Mouse (Mus musculus): ENCODE results near the gene Znhit6.

The Znhit6 gene

DNA sequence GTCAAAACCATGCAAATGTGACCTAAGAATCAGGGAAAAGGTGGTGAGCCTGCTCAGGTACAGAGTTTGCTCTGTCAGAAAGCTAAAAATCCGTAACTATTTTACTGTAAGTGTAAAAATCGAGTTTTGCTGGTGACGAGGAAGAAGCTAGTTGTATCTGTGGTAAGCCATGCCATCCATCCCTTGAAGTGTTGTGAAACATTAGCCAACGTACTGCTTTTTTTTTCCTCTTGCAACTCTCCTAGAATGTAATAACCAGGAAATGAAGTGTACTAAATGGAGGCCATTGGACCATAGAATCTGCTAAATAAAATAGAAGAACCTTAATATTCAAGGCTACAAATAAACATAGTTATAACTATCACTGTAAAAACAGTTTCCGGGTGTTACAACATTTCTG lies 32.3 kb downstream of the Znhit6 start:
- DNase-seq = no peak

GRCm38 (mm10) chr3:145612662-145613061 lies 36.7 kb downstream of the Znhit6 start:
- no peak for DNase-seq

DNA sequence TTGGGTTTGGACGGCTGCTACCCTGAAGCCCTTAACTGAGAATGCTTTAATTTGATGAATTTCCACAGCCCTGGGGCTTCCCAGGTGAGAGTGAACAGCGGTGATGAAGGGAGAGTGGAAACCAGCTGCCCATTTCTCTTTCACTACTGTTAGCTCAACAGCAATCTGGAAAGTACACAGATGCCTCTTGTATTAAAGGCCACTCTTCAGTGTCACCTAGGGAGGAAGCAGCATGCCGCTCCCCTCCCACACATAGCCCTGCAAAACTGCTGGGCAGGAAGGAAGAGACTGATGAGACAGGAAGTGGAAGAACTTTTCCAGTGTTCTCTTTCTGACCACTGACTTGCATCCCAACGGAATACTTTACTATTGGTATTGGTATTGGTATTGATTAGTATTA lies 37.2 kb downstream of the Znhit6 start:
- no peak for DNase-seq

GRCm38 (mm10) chr3:145614362-145615115 lies 38.5 kb downstream of the Znhit6 start:
- no peak for DNase-seq

GRCm38 (mm10) chr3:145618299-145618698 lies 42.3 kb downstream of the Znhit6 start:
- DNase-seq = no peak

DNA sequence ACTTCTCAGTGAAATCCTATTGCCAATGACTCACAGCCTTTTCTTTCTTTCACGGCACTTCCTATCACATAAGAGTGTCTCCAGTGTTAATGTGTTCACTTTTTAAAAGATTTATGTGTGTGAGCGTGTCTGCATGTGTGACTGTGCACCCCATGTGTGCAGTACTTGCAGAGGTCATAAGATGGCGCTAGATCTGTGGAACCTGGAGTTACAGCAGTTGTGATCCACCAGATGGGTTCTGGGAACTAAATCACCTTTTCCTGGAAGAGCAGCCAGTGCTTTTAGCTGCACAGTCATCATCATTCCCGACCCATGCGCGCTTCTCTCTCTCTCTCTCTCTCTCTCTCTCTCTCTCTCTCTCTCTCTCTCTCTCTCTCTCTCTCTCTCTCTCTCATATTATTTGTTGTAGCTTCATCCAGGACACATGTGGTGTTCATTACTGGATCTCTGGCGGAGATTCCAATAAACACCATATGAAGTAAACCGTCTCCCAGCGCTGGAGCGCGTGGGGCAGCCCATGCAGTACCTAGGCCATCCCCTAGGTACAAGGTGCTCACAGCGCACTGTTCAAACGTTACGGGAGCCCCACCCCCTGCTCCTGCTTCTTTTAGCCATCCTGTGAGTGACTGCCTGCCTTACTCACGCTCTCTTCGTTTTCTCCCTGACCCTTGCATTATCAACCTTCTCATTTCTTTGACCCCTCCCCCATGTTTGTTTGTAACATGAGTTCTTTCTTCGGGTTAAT lies 43.8 kb downstream of the Znhit6 start:
- DNase-seq = no peak

GRCm38 (mm10) chr3:145621209-145621608 lies 45.2 kb downstream of the Znhit6 start:
- DNase-seq = no peak

DNA sequence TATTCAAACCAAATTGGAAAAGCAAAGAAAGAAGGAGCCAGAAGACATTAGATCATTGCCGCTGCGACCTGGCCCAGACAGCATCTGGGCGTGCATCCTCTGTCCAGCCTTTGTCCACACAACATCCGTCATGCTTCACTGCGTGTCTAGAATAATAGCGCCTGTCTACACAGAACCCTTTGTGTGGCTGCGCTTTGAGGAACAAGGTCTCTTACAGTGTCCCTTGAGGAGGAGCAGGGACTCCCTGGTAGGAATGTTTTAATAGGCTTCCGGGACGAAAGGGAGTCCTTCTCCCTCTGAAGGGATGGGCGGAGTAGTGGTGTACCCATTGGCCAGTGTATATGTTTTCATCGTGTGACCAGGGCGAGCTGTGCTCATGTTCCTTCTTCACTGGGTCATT lies 47.0 kb downstream of the Znhit6 start:
- DNase-seq = no peak

DNA sequence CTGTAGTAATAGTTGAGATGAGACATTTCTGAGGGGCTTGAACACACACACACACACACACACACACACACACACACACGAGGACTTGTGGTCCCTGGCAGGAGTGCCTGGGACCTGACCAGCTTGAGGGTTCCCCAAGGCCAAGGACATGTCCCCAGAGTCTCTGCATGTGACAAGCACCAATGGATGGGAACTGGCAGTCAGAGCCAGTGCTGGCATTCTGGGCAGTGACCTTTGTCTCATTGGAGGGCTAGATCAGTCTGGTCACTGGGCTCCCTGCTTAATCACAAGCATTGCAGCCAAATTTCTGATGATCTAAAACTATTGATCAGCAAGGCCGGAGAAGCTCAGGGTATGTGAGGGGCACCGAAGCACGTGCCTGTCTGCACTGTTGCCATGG lies 48.8 kb downstream of the Znhit6 start:
- no peak for DNase-seq

DNA sequence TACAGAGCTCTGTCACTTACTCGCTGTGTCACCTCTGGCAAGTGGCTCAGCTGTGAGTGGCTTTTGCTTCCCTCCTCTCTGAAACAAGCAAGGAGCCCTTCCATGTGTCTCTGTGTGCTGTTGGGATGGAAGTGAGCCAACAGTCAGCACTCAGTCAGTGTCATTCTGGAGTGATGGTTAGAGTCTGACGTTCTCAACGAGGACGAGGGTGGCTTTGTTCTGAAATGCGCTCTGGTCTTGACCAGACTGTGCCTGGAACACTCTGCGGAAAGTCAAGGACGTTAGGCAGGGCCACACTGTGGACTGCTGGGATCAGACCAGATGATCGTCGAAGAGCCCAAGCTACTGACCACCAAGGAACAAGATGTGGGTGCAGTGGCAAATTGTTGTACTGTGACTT lies 49.5 kb downstream of the Znhit6 start:
- no peak for DNase-seq

DNA sequence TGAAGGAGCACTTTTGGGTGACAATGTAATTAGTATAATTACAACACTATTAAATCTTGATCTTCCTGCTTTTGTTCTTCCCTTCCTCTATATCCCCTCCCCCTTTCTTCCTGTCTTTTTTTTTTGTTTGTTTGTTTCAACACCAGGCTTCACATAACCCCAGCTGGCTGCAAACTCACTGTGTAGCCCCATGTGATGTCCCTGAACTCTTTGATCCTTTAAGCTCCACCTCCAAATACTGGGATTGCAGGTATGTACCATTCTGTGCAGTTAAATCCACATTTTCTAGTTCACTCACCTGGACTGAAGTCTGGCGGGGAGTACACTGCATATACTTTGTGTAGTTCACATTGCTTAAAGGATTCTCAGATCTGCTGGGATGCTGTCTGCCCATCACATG lies 50.1 kb downstream of the Znhit6 start:
- no peak for DNase-seq

DNA sequence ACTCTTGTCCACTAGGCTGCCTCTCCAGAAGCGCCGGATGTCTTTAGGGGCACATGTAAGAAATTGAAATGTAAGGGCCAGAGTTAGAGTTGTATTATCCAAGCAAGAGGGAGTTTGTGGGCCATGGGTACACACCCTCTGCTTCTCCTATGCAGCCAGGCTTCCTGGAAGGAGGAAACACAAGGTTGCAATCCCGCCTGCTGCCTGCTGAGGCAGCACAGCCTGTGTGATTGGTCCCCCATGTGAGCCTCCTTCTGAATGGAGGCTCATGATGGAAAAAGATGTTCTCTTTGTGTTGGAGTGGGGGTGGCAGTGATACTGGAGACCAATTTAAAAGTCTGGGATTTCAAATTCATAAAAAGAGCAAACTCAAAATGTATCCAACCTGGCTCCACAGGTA lies 51.8 kb downstream of the Znhit6 start:
- DNase-seq = no peak

GRCm38 (mm10) chr3:145628643-145629042 lies 52.6 kb downstream of the Znhit6 start:
- DNase-seq = no peak

DNA sequence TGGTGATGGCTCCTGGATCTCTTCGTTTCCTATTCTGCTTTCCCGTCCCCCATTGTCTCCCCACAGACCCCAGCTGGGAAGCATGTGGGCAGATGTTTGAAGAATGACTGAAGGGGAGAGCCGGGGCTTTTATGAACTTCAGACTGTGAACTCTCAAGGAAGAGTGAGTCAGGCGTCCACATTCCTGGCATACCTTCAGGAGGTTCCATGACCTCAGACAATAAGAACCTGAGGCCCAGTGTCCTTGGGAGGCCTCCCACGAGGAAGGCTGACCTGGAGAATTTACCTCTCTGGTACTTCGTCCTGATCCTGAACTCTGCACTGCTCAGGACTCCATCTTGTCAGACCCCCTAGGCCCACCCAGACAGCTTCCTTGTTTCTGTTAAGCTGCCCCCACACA lies 56.9 kb downstream of the Znhit6 start:
- DNase-seq = no peak

DNA sequence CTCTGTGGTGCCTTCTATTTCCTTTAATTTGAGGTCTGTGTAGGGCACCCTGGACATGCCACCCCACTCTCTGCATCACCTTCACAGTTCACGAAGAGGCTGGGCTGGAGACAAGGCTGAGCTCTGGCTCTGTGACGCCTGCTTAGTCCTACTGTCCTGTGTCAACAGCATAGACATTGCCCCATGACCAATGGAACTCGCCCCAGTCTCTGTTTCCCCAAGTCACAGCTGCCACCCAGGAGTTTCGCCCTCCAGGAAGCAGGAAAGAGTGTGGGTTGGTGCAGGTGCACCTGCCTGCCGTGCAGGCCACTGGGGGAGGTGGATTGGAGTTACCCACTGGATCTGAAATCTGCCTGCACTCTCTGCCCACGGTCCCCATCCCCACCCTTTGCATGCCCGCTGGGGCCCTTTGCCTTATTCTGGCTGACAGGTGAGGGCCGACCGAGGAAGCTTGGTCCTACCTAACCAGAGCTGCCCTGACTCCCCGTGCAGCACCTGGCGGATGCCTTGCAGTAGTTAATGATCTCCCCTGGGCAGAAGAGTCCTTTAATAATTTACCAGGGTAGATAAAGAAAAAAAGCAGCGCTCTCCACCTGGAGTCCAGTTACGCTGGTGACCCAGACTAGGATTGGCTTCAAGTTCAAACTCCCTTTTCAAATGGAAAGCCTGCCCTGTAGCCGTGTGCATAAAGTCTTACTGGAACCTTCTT lies 58.2 kb downstream of the Znhit6 start:
- no peak for DNase-seq

GRCm38 (mm10) chr3:145640170-145640569 lies 64.2 kb downstream of the Znhit6 start:
- no peak for DNase-seq

DNA sequence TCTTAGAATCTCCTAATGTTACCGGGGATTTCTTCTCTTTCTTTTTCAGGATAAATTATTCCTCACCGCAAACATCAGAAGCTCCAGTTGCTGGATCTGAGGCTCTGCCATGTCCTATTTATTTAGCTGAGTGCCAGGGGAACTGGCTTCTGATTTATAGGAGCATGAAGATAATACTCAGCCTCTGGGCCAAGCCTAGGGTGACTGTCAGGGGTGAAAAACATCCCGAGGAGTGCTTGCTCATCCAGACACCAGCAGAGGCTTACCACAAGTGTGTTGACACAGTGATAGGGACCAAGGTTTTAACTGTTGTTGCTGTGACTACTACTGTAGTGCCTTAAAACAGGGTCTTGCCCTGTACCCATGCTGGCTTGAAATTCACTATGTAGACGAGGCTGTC lies 64.6 kb downstream of the Znhit6 start:
- DNase-seq = no peak

DNA sequence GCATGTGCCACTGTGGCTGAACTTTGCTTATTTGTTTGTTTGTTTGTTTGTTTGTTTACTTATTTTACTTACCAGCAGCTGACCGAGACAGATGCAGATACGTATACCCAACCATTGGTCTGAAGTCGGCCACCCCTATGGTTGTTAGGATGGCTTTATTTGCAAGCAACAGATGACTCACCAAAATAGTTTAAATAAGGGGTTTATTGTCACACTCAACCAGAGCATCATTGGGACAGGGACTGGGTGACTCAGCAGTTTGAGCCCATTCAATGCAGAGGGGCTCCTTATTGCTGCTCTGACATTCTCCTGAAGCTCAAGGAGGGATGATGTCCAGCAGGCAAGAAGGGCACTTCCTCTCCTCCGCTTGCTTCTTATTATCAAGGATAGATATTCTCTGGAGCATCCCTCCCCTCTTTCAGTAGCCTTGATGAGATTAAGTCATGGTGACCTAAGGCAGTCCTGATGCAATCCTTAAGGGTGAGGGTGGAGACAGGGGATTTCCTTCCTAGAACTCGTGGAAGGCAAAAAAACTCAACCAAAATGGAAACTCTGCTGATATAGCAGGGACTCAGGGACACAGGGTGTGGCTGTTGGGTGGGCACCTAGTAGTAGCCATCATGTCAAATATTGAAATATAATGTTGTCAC lies 65.2 kb downstream of the Znhit6 start:
- DNase-seq = no peak

- no peak for DNase-seq
Measured at GRCm38 (mm10) chr3:145641878-145642277, 65.9 kb downstream of the Znhit6 start.

GRCm38 (mm10) chr3:145642861-145643260 lies 66.9 kb downstream of the Znhit6 start:
- no peak for DNase-seq

DNA sequence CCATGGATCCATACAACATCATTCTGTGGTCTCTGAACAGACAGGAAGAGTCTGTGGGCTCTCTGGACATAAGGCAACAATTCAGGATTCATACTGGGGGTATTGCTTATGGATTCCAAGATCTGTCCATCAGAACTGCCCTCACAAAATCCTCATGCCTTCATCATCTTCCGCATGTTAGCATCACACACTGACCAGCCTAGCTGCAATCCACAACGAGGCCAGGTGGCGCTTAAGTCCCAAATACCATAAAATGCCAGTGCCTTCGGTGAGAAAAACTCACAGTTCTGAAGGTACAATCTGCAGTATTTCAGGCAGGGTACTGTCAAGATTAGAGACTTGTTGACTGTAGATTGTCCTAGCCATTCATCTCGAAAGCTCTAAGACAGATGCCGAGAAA lies 69.5 kb downstream of the Znhit6 start:
- DNase-seq = no peak

DNA sequence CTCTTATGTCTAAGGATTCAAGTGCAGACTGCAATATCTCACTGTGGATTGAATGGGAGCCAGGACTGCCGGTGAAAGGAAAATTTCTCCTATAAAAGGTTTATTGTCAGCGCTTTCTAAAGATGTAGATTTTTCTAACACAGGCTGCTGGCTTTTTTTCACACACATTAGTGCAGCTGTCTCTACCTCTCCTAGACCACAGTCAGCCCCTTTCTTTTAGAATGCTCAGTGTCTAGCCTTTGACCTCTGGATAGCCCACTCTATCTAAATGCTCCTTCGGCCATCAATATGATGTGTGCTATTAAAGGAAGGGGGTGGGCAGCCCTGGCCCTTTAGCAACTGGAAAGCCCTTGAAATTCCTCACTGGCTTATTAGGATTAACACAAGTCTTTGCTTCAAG lies 70.0 kb downstream of the Znhit6 start:
- DNase-seq = no peak

GRCm38 (mm10) chr3:145646666-145647065 lies 70.7 kb downstream of the Znhit6 start:
- DNase-seq = no peak

Data from cerebellum, adult 11-12 months (tissue).